Mouse (Mus musculus) macrophage (primary cell): ENCODE results near the gene Nr0b1. TPM values are rescaled to one million over a fixed set of nuclear protein-coding genes. Genes with fewer than 3 reads are reported as not detected.

ENCODE experiments used
- H3K27ac ChIP-seq: fragments of 350-480 bp; formaldehyde crosslinking; 2 replicates; pipeline ENCODE4 v1.9.0; 2021
- H3K36me3 ChIP-seq: fragments of 350-480 bp; formaldehyde crosslinking; 2 replicates; pipeline ENCODE4 v1.9.0; 2021; ENCODE audit errors: inconsistent target
- H3K4me3 ChIP-seq: fragments of 350-480 bp; formaldehyde crosslinking; 2 replicates; pipeline ENCODE4 v1.9.0; 2021; ENCODE audit errors: inconsistent target
- H3K79me2 ChIP-seq: fragments of 350-480 bp; formaldehyde crosslinking; 2 replicates; pipeline ENCODE4 v1.9.0; 2021; ENCODE audit errors: inconsistent target
- WGBS: methylation state at CpG from one replicate; pipeline ENCODE4 v1.1.7; 2026; ENCODE audit warnings: inconsistent platforms; ENCODE audit not compliant: missing documents; 5-methylcytosine and 5-hydroxymethylcytosine counted together
- polyA plus RNA-seq: library from polyadenylated mRNA; stranded (reverse); fragments of 250-400 nt; gene quantifications from 3 replicates; pipeline ENCODE4 v1.2.4, GENCODE M21; 2018; ENCODE audit warnings: inconsistent platforms
- total RNA-seq, 78 experiments: library from RNA; depleted of rRNA; stranded (reverse); fragments of 250-400 nt; gene quantifications; 1 replicate in 9 of 78; 2 replicates in 24 of 78; 3 replicates in 43 of 78; 4 replicates in 2 of 78; pipeline ENCODE4 v1.2.4; 2018; ENCODE audit warnings: inconsistent platforms in 56 of 78

Nr0b1 gene
- total RNA-seq (2018; cell fraction: chromatin; rRNA removed): not detected
- not detected for total RNA-seq (2018; cell fraction: cytosol; rRNA removed)
- not detected for total RNA-seq (2018; cell fraction: nucleus; rRNA removed)
- not detected in 3 replicates for polyA plus RNA-seq

GRCm38 (mm10) chrX:86191614-86192419 lies at the start of gene Nr0b1:
Nr0b1 (plus strand) TSS chrX:86191764.
- H3K36me3 ChIP-seq: no peaks in the 10 kb centered on the region
- H3K27ac ChIP-seq: no peak within 1 kb of the TSS
- H3K4me3 ChIP-seq: no peak within 1 kb of the TSS
- WGBS: 33% methylated on average over 44 of the region's 53 CpGs
- H3K79me2 ChIP-seq: no peaks in the 10 kb centered on the region

GRCm38 (mm10) chrX:86187250-86187649 lies 4.3 kb upstream of the Nr0b1 start:
- Histone ChIP-seq H3K27ac (no peak overlapping the region), H3K79me2 (no peaks in the 10 kb centered on the region), H3K36me3 (no peaks in the 10 kb centered on the region), H3K4me3 (no peak overlapping the region)
- WGBS: 71% methylated on average over 2 of the region's 2 CpGs

GRCm38 (mm10) chrX:86192420-86192994 lies 943 bp downstream of the Nr0b1 start:
- 25% methylated on average over 25 of the region's 25 CpGs for WGBS
- no peaks in the 10 kb centered on the region for H3K36me3 ChIP-seq
- no peak overlapping the region for H3K27ac ChIP-seq
- no peak overlapping the region for H3K4me3 ChIP-seq
- no peaks in the 10 kb centered on the region for H3K79me2 ChIP-seq

- no peaks in the 10 kb centered on the region for H3K36me3 ChIP-seq
- 58% methylated on average over 4 of the region's 4 CpGs for WGBS
- H3K27ac ChIP-seq: no peak overlapping the region
- H3K4me3 ChIP-seq: no peak overlapping the region
- no peaks in the 10 kb centered on the region for H3K79me2 ChIP-seq
Measured at GRCm38 (mm10) chrX:86193386-86193785, 1.8 kb downstream of the Nr0b1 start.

GRCm38 (mm10) chrX:86237246-86237645 lies 45.7 kb downstream of the Nr0b1 start:
- no peak overlapping the region for H3K4me3 ChIP-seq
- WGBS: no CpG with 5 or more reads among the region's 1 CpGs
- H3K27ac ChIP-seq: no peak overlapping the region
- H3K36me3 ChIP-seq: no peaks in the 10 kb centered on the region
- H3K79me2 ChIP-seq: no peaks in the 10 kb centered on the region

Other genes starting within 250 kb of the Nr0b1 start
- gene Samt3, start 147.6 kb upstream of the Nr0b1 start, polyA plus RNA-seq: not detected in 3 replicates
- not detected in 3 replicates for gene Mageb4, start 113.3 kb downstream of the Nr0b1 start, polyA plus RNA-seq